Mouse (Mus musculus): Measurements from ENCODE around the gene Rnf135.
"Not testable (repeated sequence)": the region's sequence is repeated elsewhere in the genome, so short reads cannot be mapped to it uniquely, and the experiment has no call there.

The Rnf135 gene

GRCm38 (mm10) chr11:80163362-80164116, 20.1 kb upstream of the Rnf135 start:
- no peak for DNase-seq

GRCm38 (mm10) chr11:80164224-80164623, 19.4 kb upstream of the Rnf135 start:
- no peak for DNase-seq

- DNase-seq = no peak
Observed at GRCm38 (mm10) chr11:80168121-80168520, 15.5 kb upstream of the Rnf135 start.

- no peak for DNase-seq
Observed at GRCm38 (mm10) chr11:80168611-80169249, 14.9 kb upstream of the Rnf135 start.

- no peak for DNase-seq
Observed at GRCm38 (mm10) chr11:80169629-80170028, 14.0 kb upstream of the Rnf135 start.

GRCm38 (mm10) chr11:80170351-80170750, 13.3 kb upstream of the Rnf135 start:
- DNase-seq = no peak

GRCm38 (mm10) chr11:80171884-80172283, 11.8 kb upstream of the Rnf135 start:
- no peak for DNase-seq

GRCm38 (mm10) chr11:80173963-80174670, 9.5 kb upstream of the Rnf135 start:
- DNase-seq = no peak

- DNase-seq = no peak
Observed at GRCm38 (mm10) chr11:80176911-80177895, 6.4 kb upstream of the Rnf135 start.

- DNase-seq = no peak
Observed at GRCm38 (mm10) chr11:80178316-80178715, 5.3 kb upstream of the Rnf135 start.

- no peak for DNase-seq
Observed at GRCm38 (mm10) chr11:80181021-80181749, 2.5 kb upstream of the Rnf135 start.

GRCm38 (mm10) chr11:80183054-80183704, 472 bp upstream of the Rnf135 start:
- DNase-seq = not testable (repeated sequence)

GRCm38 (mm10) chr11:80184531-80185071, 950 bp downstream of the Rnf135 start:
- no peak for DNase-seq

- DNase-seq = not testable (repeated sequence)
Observed at GRCm38 (mm10) chr11:80185441-80185976, 1.9 kb downstream of the Rnf135 start.

GRCm38 (mm10) chr11:80190280-80190679, 6.6 kb downstream of the Rnf135 start:
- DNase-seq = no peak

GRCm38 (mm10) chr11:80193827-80194226, 10.2 kb downstream of the Rnf135 start:
- no peak for DNase-seq

- no peak for DNase-seq
Observed at GRCm38 (mm10) chr11:80196351-80196750, 12.7 kb downstream of the Rnf135 start.

GRCm38 (mm10) chr11:80199316-80199715, 15.7 kb downstream of the Rnf135 start:
- no peak for DNase-seq

- no peak for DNase-seq
Observed at GRCm38 (mm10) chr11:80199773-80200172, 16.1 kb downstream of the Rnf135 start.

- DNase-seq = no peak
Observed at GRCm38 (mm10) chr11:80200326-80200725, 16.7 kb downstream of the Rnf135 start.

GRCm38 (mm10) chr11:80202296-80202695, 18.6 kb downstream of the Rnf135 start:
- no peak for DNase-seq

Data from cerebellum, adult 9-10 months (tissue).